Mouse (Mus musculus): ENCODE measurements around the gene Cyb5rl.

Cyb5rl gene

GRCm38 (mm10) chr4:107108291-107108731, 41.5 kb downstream of the Cyb5rl start:
- DNase-seq (ENCODE audit: low read depth, low spot score), result no peak

- DNase-seq (ENCODE audit: low read depth, low spot score), result peak; percentile 25
Measured at GRCm38 (mm10) chr4:107109181-107109580, 42.4 kb downstream of the Cyb5rl start.

GRCm38 (mm10) chr4:107114278-107114677, 47.5 kb downstream of the Cyb5rl start:
- DNase-seq (ENCODE audit: low read depth, low spot score), result no peak

- DNase-seq (ENCODE audit: low read depth, low spot score), result no peak
Measured at GRCm38 (mm10) chr4:107117741-107118385, 51.1 kb downstream of the Cyb5rl start.

GRCm38 (mm10) chr4:107119056-107119455, 52.3 kb downstream of the Cyb5rl start:
- DNase-seq (ENCODE audit: low read depth, low spot score), result no peak

GRCm38 (mm10) chr4:107120676-107121075, 53.9 kb downstream of the Cyb5rl start:
- no peak for DNase-seq (ENCODE audit: low read depth, low spot score)

- no peak for DNase-seq (ENCODE audit: low read depth, low spot score)
Measured at GRCm38 (mm10) chr4:107121165-107121943, 54.6 kb downstream of the Cyb5rl start.

GRCm38 (mm10) chr4:107124376-107124775, 57.6 kb downstream of the Cyb5rl start:
- no peak for DNase-seq (ENCODE audit: low read depth, low spot score)

- DNase-seq (ENCODE audit: low read depth, low spot score), result no peak
Measured at GRCm38 (mm10) chr4:107125101-107125500, 58.3 kb downstream of the Cyb5rl start.

GRCm38 (mm10) chr4:107126389-107126788, 59.6 kb downstream of the Cyb5rl start:
- DNase-seq (ENCODE audit: low read depth, low spot score), result no peak

- no peak for DNase-seq (ENCODE audit: low read depth, low spot score)
Measured at GRCm38 (mm10) chr4:107126891-107127524, 60.2 kb downstream of the Cyb5rl start.

- DNase-seq (ENCODE audit: low read depth, low spot score), result no peak
Measured at GRCm38 (mm10) chr4:107127901-107128669, 61.3 kb downstream of the Cyb5rl start.

GRCm38 (mm10) chr4:107129373-107129772, 62.6 kb downstream of the Cyb5rl start:
- no peak for DNase-seq (ENCODE audit: low read depth, low spot score)

GRCm38 (mm10) chr4:107130534-107130933, 63.7 kb downstream of the Cyb5rl start:
- no peak for DNase-seq (ENCODE audit: low read depth, low spot score)

- DNase-seq (ENCODE audit: low read depth, low spot score), result no peak
Measured at GRCm38 (mm10) chr4:107134891-107135290, 68.1 kb downstream of the Cyb5rl start.

- no peak for DNase-seq (ENCODE audit: low read depth, low spot score)
Measured at GRCm38 (mm10) chr4:107135663-107136062, 68.9 kb downstream of the Cyb5rl start.

- no peak for DNase-seq (ENCODE audit: low read depth, low spot score)
Measured at GRCm38 (mm10) chr4:107136531-107136930, 69.7 kb downstream of the Cyb5rl start.

Data from c-Kit-negative CD71-positive TER-119-positive erythroid progenitor cells, embryonic 14.5 days (primary cell).